Mouse (Mus musculus): ENCODE measurements around the gene Pip5k1b.

DNA sequence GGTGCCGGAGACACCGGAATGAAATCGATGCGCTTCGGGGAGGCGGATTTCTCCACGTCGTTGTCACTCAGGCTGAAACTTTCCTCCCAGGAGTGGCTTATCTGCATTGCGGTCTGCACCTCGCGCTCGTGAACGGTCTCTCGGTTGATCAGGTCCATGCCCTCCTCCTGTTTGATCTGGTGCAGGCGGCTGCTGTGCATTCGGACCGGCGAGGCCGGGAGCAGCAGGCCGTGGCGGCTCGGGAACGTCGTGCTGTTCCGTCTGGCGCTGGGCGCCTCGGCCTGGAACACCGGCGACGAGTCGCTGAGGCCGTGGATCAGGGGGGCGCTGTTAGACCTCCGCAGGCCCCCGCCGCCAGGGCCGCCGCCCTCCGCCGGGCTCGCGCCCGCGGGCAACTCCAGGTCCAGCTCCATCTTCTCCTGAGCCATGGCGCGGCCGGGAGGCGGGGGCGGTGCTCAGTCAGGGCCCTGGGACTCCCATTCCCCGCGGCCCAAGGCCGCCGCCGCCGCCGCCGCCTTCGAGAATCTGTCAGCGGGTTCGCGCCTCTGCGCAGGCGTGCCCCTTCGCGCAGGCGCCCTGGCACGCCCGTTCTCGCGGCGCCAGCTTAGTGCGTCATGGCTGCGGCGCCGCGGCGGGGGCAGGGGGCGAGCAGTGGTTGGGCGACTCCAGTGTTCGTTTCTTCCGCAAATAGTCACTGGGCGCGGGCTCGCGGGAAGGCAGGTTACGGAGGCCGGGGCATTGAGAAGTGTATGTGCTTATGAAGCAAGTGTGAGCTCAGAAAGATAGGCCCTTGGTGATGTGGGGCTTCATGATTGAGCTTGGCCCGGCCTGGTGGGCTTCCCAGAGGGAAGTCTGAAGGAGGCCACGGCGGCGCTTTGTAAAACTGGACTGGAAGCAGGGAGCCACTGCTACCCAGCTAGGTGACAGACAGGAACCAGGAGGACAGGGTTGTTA lies 78.5 kb downstream of the Pip5k1b start, which contains the start of gene Fam122a:
- no peak for TF ChIP-seq CTCF (conservative IDR thresholded peaks at IDR 0.05; ENCODE audit: low read length)
- no peak for TF ChIP-seq NANOG (IDR thresholded peaks at IDR 0.05; ENCODE audit: borderline replicate concordance, low read length)

Measured in E14TG2a.4 (cell line).